Mouse (Mus musculus) hindbrain, embryonic 14.5 days (tissue): Measurements from ENCODE around the gene Dpp9. TPM values are rescaled to one million over a fixed set of nuclear protein-coding genes. Genes with fewer than 3 reads are reported as not detected.
A peak's percentile ranks its signal among the peaks of the same experiment; 100 is the strongest.
"Not testable (repeated sequence)": the region's sequence is repeated elsewhere in the genome, so short reads cannot be mapped to it uniquely, and the experiment has no call there.

Experiments used
- ATAC-seq: fragments of 200-750 bp; cut with Nextera tagmentation; 2 replicates; pipeline ENCODE4 v1.8.0; 2017; ENCODE audit warnings: moderate number of reproducible peaks, mild to moderate bottlenecking, moderate TSS enrichment, moderate library complexity; ENCODE audit not compliant: low FRiP score
- DNase-seq: peaks from one replicate; pipeline ENCODE4 v3.0.0-alpha.2; 2015; ENCODE audit warnings: low spot score
- H3K27ac ChIP-seq: fragments of 300-500 bp; sonication (generic); 2 replicates; pipeline ENCODE4 v1.5.1; 2014; ENCODE audit warnings: mild to moderate bottlenecking, moderate library complexity
- H3K27me3 ChIP-seq: fragments of 300-500 bp; sonication (generic); 2 replicates; pipeline ENCODE4 v1.6.1; 2014; ENCODE audit warnings: mild to moderate bottlenecking, low read length, mixed read lengths; ENCODE audit not compliant: control insufficient read depth, insufficient read depth
- H3K36me3 ChIP-seq: fragments of 300-500 bp; sonication (generic); replicated peaks from 2 replicates; pipeline ENCODE4 v1.6.1; 2014; ENCODE audit not compliant: control insufficient read depth, insufficient read depth
- H3K4me1 ChIP-seq: fragments of 300-500 bp; sonication (generic); replicated peaks from 2 replicates; pipeline ENCODE4 v1.6.1; 2014; ENCODE audit warnings: antibody characterized with exemption, low read length, mixed read lengths; ENCODE audit not compliant: control insufficient read depth, insufficient read depth
- H3K4me2 ChIP-seq: fragments of 300-500 bp; sonication (generic); replicated peaks from 2 replicates; pipeline ENCODE4 v1.6.1; 2014; ENCODE audit warnings: mild to moderate bottlenecking, moderate library complexity
- H3K4me3 ChIP-seq: fragments of 300-500 bp; sonication (generic); replicated peaks from 2 replicates; pipeline ENCODE4 v1.5.1; 2014; ENCODE audit warnings: mild to moderate bottlenecking, low read length
- H3K9ac ChIP-seq: fragments of 300-500 bp; sonication (generic); 2 replicates; pipeline ENCODE4 v1.6.1; 2014
- H3K9me3 ChIP-seq: fragments of 300-500 bp; sonication (generic); 2 replicates; pipeline ENCODE4 v1.6.1; 2016; ENCODE audit warnings: low read length; ENCODE audit not compliant: control insufficient read depth
- WGBS: fragments of 180-500 bp; shearing (Covaris S2); extraction: QIAGEN DNeasy Blood & Tissue Kit; methylation state at CpG from one replicate; pipeline ENCODE4 v1.1.7; 2014; 5-methylcytosine and 5-hydroxymethylcytosine counted together
- polyA plus RNA-seq: library from polyadenylated mRNA; unstranded; fragments of >200 nt; fragmentation: Nextera tagmentation; extraction: Ambion mirVana; gene quantifications from 2 replicates; pipeline ENCODE4 v1.2.1, GENCODE M21; 2014

Gene Dpp9
- 23.4 and 26.2 TPM in 2 replicates for polyA plus RNA-seq

- Histone ChIP-seq H3K36me3 (no peaks in the 10 kb centered on the region; the same call in 1 of the 2 replicates), H3K27ac (peak within 1 kb of the TSS; percentile 86), H3K9me3 (no peaks in the 10 kb centered on the region), H3K4me2 (peak within 1 kb of the TSS; percentile 90), H3K4me3 (peak within 1 kb of the TSS; percentile 85), H3K9ac (peak within 1 kb of the TSS; percentile 92), H3K4me1 (peaks cover 18% of the 10 kb centered on the region), H3K27me3 (no peaks in the 10 kb centered on the region)
- ATAC-seq (peak; percentile 99), DNase-seq (peak; percentile 90)
- WGBS = under 1% methylated on average over 71 of the region's 78 CpGs
These were observed at the start of gene Dpp9 for GRCm38 (mm10) chr17:56218377-56219191. Gene Dpp9 (minus strand): TSS chr17:56218905.

GRCm38 (mm10) chr17:56266271-56266670 is 47.6 kb upstream of the Dpp9 start:
- 64% methylated on average over 3 of the region's 3 CpGs for WGBS
- no peak overlapping the region for H3K27ac ChIP-seq
- no peaks in the 10 kb centered on the region for H3K9me3 ChIP-seq
- no peak overlapping the region for H3K9ac ChIP-seq
- no peak for ATAC-seq
- no peak overlapping the region for H3K4me3 ChIP-seq
- H3K36me3 ChIP-seq = peaks cover 31% of the 10 kb centered on the region
- DNase-seq = no peak
- no peaks in the 10 kb centered on the region; the same call in none of the 2 replicates for H3K4me1 ChIP-seq
- H3K27me3 ChIP-seq = no peaks in the 10 kb centered on the region
- H3K4me2 ChIP-seq = no peak overlapping the region

GRCm38 (mm10) chr17:56265869-56266268 is 47.2 kb upstream of the Dpp9 start:
- Histone ChIP-seq H3K27ac (no peak overlapping the region), H3K4me3 (no peak overlapping the region), H3K9me3 (no peaks in the 10 kb centered on the region), H3K36me3 (peaks cover 35% of the 10 kb centered on the region), H3K4me1 (no peaks in the 10 kb centered on the region; the same call in none of the 2 replicates), H3K9ac (no peak overlapping the region), H3K27me3 (no peaks in the 10 kb centered on the region), H3K4me2 (no peak overlapping the region)
- no peak for ATAC-seq
- DNase-seq = no peak
- 93% methylated on average over 3 of the region's 3 CpGs for WGBS

- Histone ChIP-seq H3K4me3 (no peak overlapping the region), H3K36me3 (peaks cover 43% of the 10 kb centered on the region), H3K9me3 (no peaks in the 10 kb centered on the region), H3K4me1 (peaks cover 8% of the 10 kb centered on the region), H3K9ac (no peak overlapping the region), H3K27me3 (no peaks in the 10 kb centered on the region), H3K27ac (no peak overlapping the region), H3K4me2 (no peak overlapping the region)
- WGBS = 93% methylated on average over 4 of the region's 4 CpGs
- ATAC-seq = no peak
- no peak for DNase-seq
These were observed 46.3 kb upstream of the Dpp9 start for GRCm38 (mm10) chr17:56265011-56265410.

- Histone ChIP-seq H3K36me3 (peaks cover 53% of the 10 kb centered on the region), H3K27ac (no peak overlapping the region), H3K27me3 (no peaks in the 10 kb centered on the region), H3K4me3 (no peak overlapping the region), H3K4me2 (no peak overlapping the region), H3K9me3 (no peaks in the 10 kb centered on the region), H3K9ac (no peak overlapping the region), H3K4me1 (peaks cover 17% of the 10 kb centered on the region)
- ATAC-seq (peak; percentile 74), DNase-seq (peak; percentile 82)
- 17% methylated on average over 8 of the region's 8 CpGs for WGBS
These were observed 45.3 kb upstream of the Dpp9 start for GRCm38 (mm10) chr17:56264020-56264419.

GRCm38 (mm10) chr17:56262645-56263094 is 44.0 kb upstream of the Dpp9 start:
- Histone ChIP-seq H3K4me1 (peaks cover 30% of the 10 kb centered on the region), H3K36me3 (peaks cover 66% of the 10 kb centered on the region), H3K9me3 (no peaks in the 10 kb centered on the region), H3K4me2 (no peak overlapping the region), H3K4me3 (no peak overlapping the region), H3K9ac (no peak overlapping the region), H3K27ac (no peak overlapping the region), H3K27me3 (no peaks in the 10 kb centered on the region)
- no peak for ATAC-seq
- no peak for DNase-seq
- WGBS = 84% methylated on average over 3 of the region's 3 CpGs

GRCm38 (mm10) chr17:56261166-56261565 is 42.5 kb upstream of the Dpp9 start:
- H3K9me3 ChIP-seq = no peaks in the 10 kb centered on the region

GRCm38 (mm10) chr17:56259301-56260037 is 40.8 kb upstream of the Dpp9 start:
- DNase-seq = no peak
- H3K36me3 ChIP-seq = peaks cover 55% of the 10 kb centered on the region

More at GRCm38 (mm10) chr17:56261166-56261565, 42.5 kb upstream of the Dpp9 start:
- Histone ChIP-seq H3K4me3 (no peak overlapping the region), H3K27me3 (no peaks in the 10 kb centered on the region), H3K27ac (no peak overlapping the region), H3K36me3 (peaks cover 66% of the 10 kb centered on the region), H3K4me2 (no peak overlapping the region), H3K9ac (no peak overlapping the region), H3K4me1 (peaks cover 33% of the 10 kb centered on the region)
- DNase-seq (no peak), ATAC-seq (no peak)
- 83% methylated on average over 3 of the region's 3 CpGs for WGBS

GRCm38 (mm10) chr17:56258812-56259211 is 40.1 kb upstream of the Dpp9 start:
- H3K9me3 ChIP-seq, ATAC-seq, H3K9ac ChIP-seq, DNase-seq, H3K27me3 ChIP-seq, H3K4me3 ChIP-seq, H3K27ac ChIP-seq: not testable (repeated sequence)
- Histone ChIP-seq H3K36me3 (peaks cover 54% of the 10 kb centered on the region), H3K4me1 (peaks cover 33% of the 10 kb centered on the region), H3K4me2 (peak overlapping the region; percentile 21)
- WGBS = 73% methylated on average over 2 of the region's 2 CpGs

More at GRCm38 (mm10) chr17:56259301-56260037, 40.8 kb upstream of the Dpp9 start:
- peaks cover 33% of the 10 kb centered on the region for H3K4me1 ChIP-seq
- no peak overlapping the region for H3K27ac ChIP-seq
- ATAC-seq = no peak
- H3K9me3 ChIP-seq = no peaks in the 10 kb centered on the region
- WGBS = 91% methylated on average over 10 of the region's 10 CpGs
- H3K27me3 ChIP-seq = no peaks in the 10 kb centered on the region
- 0 out of 2 replicates have a peak overlapping the region, but pooled peaks have one; percentile 36 for H3K9ac ChIP-seq
- no peak overlapping the region for H3K4me3 ChIP-seq
- H3K4me2 ChIP-seq = peak overlapping the region; percentile 21; the same call in 1 of the 2 replicates
